Comparison of ENCODE assay signal across 28 mouse cellular contexts in genomic region chr11:68533971-68534475, GRCm38 (mm10). TPM values are rescaled to one million over a fixed set of nuclear protein-coding genes. Genes with fewer than 3 reads are reported as not detected.
DNase-seq lines count a peak whose midpoint lies in the region; ATAC-seq and TF ChIP-seq lines count a peak whose summit lies in the region.
"Had no signal": no experiment of that assay in that cellular context is flagged by ENCODE, and none has a peak within 500 bp of the region (broad histone marks: within the 10 kb centered on the region; RNA-seq: fewer than 3 reads in every experiment).

No protein-coding gene starts in this region.

- no peak for TF ChIP-seq POLR2A in brain, embryonic 14.5 days (IDR thresholded peaks at IDR 0.05; ENCODE audit: borderline replicate concordance, extremely low read depth, insufficient read depth, insufficient read length, poor library complexity, severe bottlenecking)

- no peak for TF ChIP-seq CTCF in brain, embryonic 14.5 days (IDR thresholded peaks at IDR 0.05; ENCODE audit: borderline replicate concordance, extremely low read depth, insufficient read depth, insufficient read length)

- 80% methylated on average over 6 of the region's 6 CpGs for WGBS in heart, embryonic 11.5 days (ENCODE audit: insufficient replicate concordance)
- WGBS in midbrain, embryonic 11.5 days: 85% methylated on average over 6 of the region's 6 CpGs
- 83% methylated on average over 6 of the region's 6 CpGs for WGBS in midbrain, embryonic 13.5 days

- no peaks in the 10 kb centered on the region for H3K27me3 ChIP-seq in heart, embryonic 11.5 days (ENCODE audit: control insufficient read depth, insufficient read depth, low read length)
- no peaks in the 10 kb centered on the region for H3K27me3 ChIP-seq in midbrain, embryonic 11.5 days (ENCODE audit: control insufficient read depth, insufficient read depth, low read length)
- H3K27me3 ChIP-seq in midbrain, embryonic 13.5 days: no peaks in the 10 kb centered on the region
- H3K27me3 ChIP-seq: forebrain, embryonic 15.5 days had no signal

- peak; percentile 90 for DNase-seq in heart, adult 11 months
- peak; percentile 75 for DNase-seq in midbrain, embryonic 11.5 days (ENCODE audit: low spot score, missing footprints)
- DNase-seq in brain, embryonic 14.5 days (ENCODE audit: low read depth): peak; percentile 12
- DNase-seq: adrenal gland, adult 2 months; adrenal gland, postnatal 14 days; cerebellum, adult 18-20 months; cerebellum, adult 9-10 months; cerebellum, postnatal 14 days; gastrocnemius, postnatal 25 days; heart, adult 2 months; heart, postnatal 10 days; heart, postnatal 36 days had no signal

- no peak for ATAC-seq in heart, embryonic 11.5 days (replicated peaks; ENCODE audit: insufficient number of reproducible peaks, low FRiP score, low TSS enrichment)
- ATAC-seq in midbrain, embryonic 11.5 days (ENCODE audit: low FRiP score): no peak
- ATAC-seq in midbrain, embryonic 13.5 days: no peak
- ATAC-seq in erythroid progenitor cell, adult 5-6 weeks (replicated peaks; ENCODE audit: low FRiP score, poor library complexity, severe bottlenecking): no peak
- ATAC-seq: CD4-positive, CD25-positive, alpha-beta regulatory T cell, adult 4 months; forebrain, embryonic 15.5 days; hindbrain, postnatal 0 days; inflammation-experienced regulatory T-cells, adult 6 months; intestine, embryonic 16.5 days had no signal

- no peak overlapping the region for H3K4me3 ChIP-seq in heart, embryonic 11.5 days (ENCODE audit: low read depth, low read length)
- no peak overlapping the region for H3K4me3 ChIP-seq in midbrain, embryonic 11.5 days (ENCODE audit: low read depth, low read length)
- no peak overlapping the region for H3K4me3 ChIP-seq in midbrain, embryonic 13.5 days (replicated peaks)
- H3K4me3 ChIP-seq: forebrain, embryonic 12.5 days; forebrain, embryonic 15.5 days; heart, adult 2 months; heart, embryonic 12.5 days; heart, embryonic 15.5 days had no signal

- no peaks in the 10 kb centered on the region; the same call in 1 of the 2 replicates for H3K4me1 ChIP-seq in heart, embryonic 11.5 days (ENCODE audit: control insufficient read depth, insufficient read depth, low read length)
- no peaks in the 10 kb centered on the region for H3K4me1 ChIP-seq in midbrain, embryonic 11.5 days (ENCODE audit: control insufficient read depth, insufficient read depth, low read length)
- H3K4me1 ChIP-seq in midbrain, embryonic 13.5 days (replicated peaks): 0 out of 2 replicates have a peak, but pooled peaks cover 3% of the 10 kb centered on the region
- H3K4me1 ChIP-seq: forebrain, embryonic 15.5 days; heart, embryonic 12.5 days had no signal

- no peak overlapping the region for H3K27ac ChIP-seq in heart, embryonic 11.5 days (ENCODE audit: low read depth, low read length)
- no peak overlapping the region for H3K27ac ChIP-seq in midbrain, embryonic 11.5 days (ENCODE audit: low read depth, low read length)
- no peak overlapping the region for H3K27ac ChIP-seq in midbrain, embryonic 13.5 days
- H3K27ac ChIP-seq: forebrain, embryonic 12.5 days; forebrain, embryonic 15.5 days; heart, adult 2 months; heart, embryonic 15.5 days; hindbrain, embryonic 14.5 days; hindbrain, postnatal 0 days had no signal

- H3K9ac ChIP-seq in heart, embryonic 11.5 days (ENCODE audit: low read depth, low read length): no peak overlapping the region
- H3K9ac ChIP-seq in midbrain, embryonic 11.5 days (ENCODE audit: low read length): no peak overlapping the region
- H3K9ac ChIP-seq in midbrain, embryonic 13.5 days (replicated peaks): no peak overlapping the region
- H3K9ac ChIP-seq: forebrain, embryonic 12.5 days; forebrain, embryonic 15.5 days; heart, embryonic 12.5 days; heart, embryonic 15.5 days; hindbrain, embryonic 14.5 days had no signal

- H3K36me3 ChIP-seq in heart, embryonic 11.5 days (ENCODE audit: control insufficient read depth, insufficient read depth, low read length): no peaks in the 10 kb centered on the region
- no peaks in the 10 kb centered on the region for H3K36me3 ChIP-seq in midbrain, embryonic 11.5 days (ENCODE audit: control insufficient read depth, insufficient read depth, low read length)
- H3K36me3 ChIP-seq in midbrain, embryonic 13.5 days: no peaks in the 10 kb centered on the region
- H3K36me3 ChIP-seq: forebrain, embryonic 12.5 days; forebrain, embryonic 15.5 days; heart, embryonic 12.5 days; heart, embryonic 15.5 days had no signal

- H3K4me2 ChIP-seq in heart, embryonic 11.5 days: no peak overlapping the region
- no peak overlapping the region for H3K4me2 ChIP-seq in midbrain, embryonic 11.5 days
- H3K4me2 ChIP-seq in midbrain, embryonic 13.5 days (replicated peaks): no peak overlapping the region
- H3K4me2 ChIP-seq: forebrain, embryonic 12.5 days; forebrain, embryonic 15.5 days; heart, embryonic 12.5 days; heart, embryonic 15.5 days; hindbrain, embryonic 14.5 days had no signal

- no peaks in the 10 kb centered on the region for H3K9me3 ChIP-seq in heart, embryonic 11.5 days (replicated peaks; ENCODE audit: control insufficient read depth, low read length)
- no peaks in the 10 kb centered on the region for H3K9me3 ChIP-seq in midbrain, embryonic 11.5 days (ENCODE audit: control insufficient read depth, low read length)
- H3K9me3 ChIP-seq in midbrain, embryonic 13.5 days: no peaks in the 10 kb centered on the region
- H3K9me3 ChIP-seq: forebrain, embryonic 12.5 days; forebrain, embryonic 15.5 days; heart, embryonic 12.5 days; heart, embryonic 15.5 days had no signal

RNA-seq across cellular contexts. Expression of gene Mfsd6l, which starts 22.0 kb away (rescaled TPM):
- 0.17 TPM in 1 of 2 replicates, not detected in the other for polyA plus RNA-seq in heart, embryonic 11.5 days (2014; fragmentation: Nextera tagmentation; extraction: Ambion mirVana)
- not detected in 2 replicates for polyA plus RNA-seq in midbrain, embryonic 11.5 days (2014; fragmentation: Nextera tagmentation; extraction: Ambion mirVana)
- polyA plus RNA-seq in midbrain, embryonic 13.5 days (2015; fragmentation: Nextera tagmentation; extraction: Ambion mirVana): not detected in 2 replicates
- polyA plus RNA-seq in brain, embryonic 14.5 days (2012; rRNA removed): 0.06 and 0.10 TPM in 2 replicates
- not detected in 2 replicates for total RNA-seq in erythroid progenitor cell, adult 5-6 weeks (2015; ENCODE audit: low replicate concordance)
- total RNA-seq in erythroid progenitor cell, adult 5-6 weeks (2017; ENCODE audit: low replicate concordance): not detected in 2 replicates
- total RNA-seq: gastrocnemius, adult 8-10 months; gastrocnemius, postnatal 25 days; heart, adult 2 months; heart, postnatal 36 days; MEL had no signal
- polyA plus RNA-seq: C2C12; CD4-positive, CD25-positive, alpha-beta regulatory T cell, adult 4 months; forebrain, embryonic 12.5 days; forebrain, embryonic 15.5 days; heart, embryonic 15.5 days; hindbrain, embryonic 11.5 days; hindbrain, embryonic 14.5 days; inflammation-experienced regulatory T-cells, adult 6 months had no signal

RNA-seq across cellular contexts. Expression of gene Pik3r6, which starts 31.2 kb away (rescaled TPM):
- 1.6 and 2.5 TPM in 2 replicates for polyA plus RNA-seq in heart, embryonic 11.5 days (2014; fragmentation: Nextera tagmentation; extraction: Ambion mirVana)
- polyA plus RNA-seq in midbrain, embryonic 11.5 days (2014; fragmentation: Nextera tagmentation; extraction: Ambion mirVana): 0.98 and 1.3 TPM in 2 replicates
- 1.5 and 2.0 TPM in 2 replicates for polyA plus RNA-seq in midbrain, embryonic 13.5 days (2015; fragmentation: Nextera tagmentation; extraction: Ambion mirVana)
- 2.2 and 2.4 TPM in 2 replicates for polyA plus RNA-seq in brain, embryonic 14.5 days (2012; rRNA removed)
- total RNA-seq in erythroid progenitor cell, adult 5-6 weeks (2015; ENCODE audit: low replicate concordance): 1.7 and 5.8 TPM in 2 replicates
- 0.90 and 1.5 TPM in 2 replicates for total RNA-seq in erythroid progenitor cell, adult 5-6 weeks (2017; ENCODE audit: low replicate concordance)
- polyA plus RNA-seq: C2C12; CD4-positive, CD25-positive, alpha-beta regulatory T cell, adult 4 months; inflammation-experienced regulatory T-cells, adult 6 months had no signal

RNA-seq across cellular contexts. Expression of gene Ccdc42, which starts 52.8 kb away (rescaled TPM):
- polyA plus RNA-seq in heart, embryonic 11.5 days (2014; fragmentation: Nextera tagmentation; extraction: Ambion mirVana): 0.29 and 0.58 TPM in 2 replicates
- 0.92 and 1.5 TPM in 2 replicates for polyA plus RNA-seq in midbrain, embryonic 11.5 days (2014; fragmentation: Nextera tagmentation; extraction: Ambion mirVana)
- polyA plus RNA-seq in midbrain, embryonic 13.5 days (2015; fragmentation: Nextera tagmentation; extraction: Ambion mirVana): 0.15 and 0.36 TPM in 2 replicates
- 0.21 and 0.37 TPM in 2 replicates for polyA plus RNA-seq in brain, embryonic 14.5 days (2012; rRNA removed)
- not detected in 2 replicates for total RNA-seq in erythroid progenitor cell, adult 5-6 weeks (2015; ENCODE audit: low replicate concordance)
- total RNA-seq in erythroid progenitor cell, adult 5-6 weeks (2017; ENCODE audit: low replicate concordance): not detected in 2 replicates
- total RNA-seq: adrenal gland, adult 2 months; adrenal gland, postnatal 14 days; gastrocnemius, adult 8-10 months; gastrocnemius, postnatal 25 days; heart, adult 2 months; heart, postnatal 36 days; hindbrain, postnatal 0 days; MEL had no signal
- polyA plus RNA-seq: adrenal gland, adult 2 months; C2C12; CD4-positive, CD25-positive, alpha-beta regulatory T cell, adult 4 months; heart, adult 2 months; inflammation-experienced regulatory T-cells, adult 6 months; intestine, embryonic 16.5 days had no signal

Comparison
In these comparisons a context has a peak if more than half of its experiments do, and no peak if none do; other contexts are left out.
1. DNase-seq: peak in every context shown above with its lines; median percentile 90 in heart, adult 11 months; 75 in midbrain, embryonic 11.5 days; 12 in brain, embryonic 14.5 days.